Mouse (Mus musculus): ENCODE data around the gene Zbp1.

DNA sequence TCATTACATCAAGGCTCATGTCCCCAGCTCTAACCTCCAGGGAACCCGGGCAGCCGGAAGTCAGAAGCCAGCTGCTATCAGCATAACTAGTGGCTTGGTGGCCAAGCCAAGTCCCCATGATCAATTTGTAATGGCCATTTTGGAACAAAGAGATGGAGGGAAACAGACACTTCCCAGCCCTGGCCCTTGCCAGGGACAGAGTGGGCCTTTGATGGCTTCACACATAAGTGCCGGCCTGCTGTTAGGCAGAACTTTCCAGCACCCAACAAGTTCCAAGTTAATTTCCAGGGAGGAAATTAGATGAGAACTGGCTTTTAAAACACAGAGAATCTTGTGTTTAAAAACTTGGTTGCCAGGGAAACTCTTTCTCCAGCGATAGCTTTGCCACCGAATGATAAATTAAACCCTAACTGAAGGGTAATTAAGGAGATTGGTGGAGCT is 50.3 kb downstream of the Zbp1 start:
- TF ChIP-seq CTCF (IDR thresholded peaks at IDR 0.05; ENCODE audit: low read depth, low read length) = no peak
- no peak for TF ChIP-seq POLR2A (IDR thresholded peaks at IDR 0.05; ENCODE audit: borderline replicate concordance, low read depth, low read length)

Data from bone marrow macrophage, adult 2 months (primary cell).